Mouse (Mus musculus) cerebellum, adult 9-10 months (tissue): Measurements from ENCODE around the gene Pfn3.
"Not testable (repeated sequence)": the region's sequence is repeated elsewhere in the genome, so short reads cannot be mapped to it uniquely, and the experiment has no call there.

ENCODE experiments used
- DNase-seq: peaks from one replicate; pipeline ENCODE4 v3.0.0; 2022

Gene Pfn3

DNA sequence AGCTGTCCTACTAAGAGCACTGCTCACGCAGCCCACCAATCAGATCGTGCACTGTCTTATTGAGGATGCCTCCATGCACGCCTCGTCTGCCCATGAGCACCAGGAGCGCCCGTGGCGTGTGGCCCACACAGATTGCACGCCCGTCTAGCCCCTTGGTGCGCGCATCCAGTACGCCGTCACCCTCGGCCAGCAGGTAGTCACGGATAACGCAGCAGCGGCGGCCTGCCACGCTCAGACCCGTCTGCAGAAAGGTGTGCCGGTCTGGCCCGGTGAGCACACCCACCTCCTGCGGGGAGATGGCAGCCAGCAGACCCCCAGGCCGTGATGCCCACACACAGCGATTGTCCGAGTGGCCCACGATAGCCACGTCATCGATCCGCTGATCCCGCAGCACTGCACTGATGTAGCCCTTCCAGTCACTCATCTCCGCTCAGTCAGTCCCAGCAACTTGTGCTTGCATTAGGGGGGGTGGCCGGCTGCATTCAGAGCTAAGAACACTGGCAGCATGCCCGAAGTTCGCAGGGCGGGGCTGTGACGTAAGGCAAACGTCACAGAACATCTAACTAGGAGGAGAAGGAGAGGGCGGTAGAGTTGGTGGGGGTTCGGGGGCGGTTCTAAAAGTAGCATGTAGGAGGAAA, at the start of gene Pfn3:
Gene Pfn3 (minus strand): TSS at position 490 of the 638 bp plus-strand sequence.
- no peak for DNase-seq

DNA sequence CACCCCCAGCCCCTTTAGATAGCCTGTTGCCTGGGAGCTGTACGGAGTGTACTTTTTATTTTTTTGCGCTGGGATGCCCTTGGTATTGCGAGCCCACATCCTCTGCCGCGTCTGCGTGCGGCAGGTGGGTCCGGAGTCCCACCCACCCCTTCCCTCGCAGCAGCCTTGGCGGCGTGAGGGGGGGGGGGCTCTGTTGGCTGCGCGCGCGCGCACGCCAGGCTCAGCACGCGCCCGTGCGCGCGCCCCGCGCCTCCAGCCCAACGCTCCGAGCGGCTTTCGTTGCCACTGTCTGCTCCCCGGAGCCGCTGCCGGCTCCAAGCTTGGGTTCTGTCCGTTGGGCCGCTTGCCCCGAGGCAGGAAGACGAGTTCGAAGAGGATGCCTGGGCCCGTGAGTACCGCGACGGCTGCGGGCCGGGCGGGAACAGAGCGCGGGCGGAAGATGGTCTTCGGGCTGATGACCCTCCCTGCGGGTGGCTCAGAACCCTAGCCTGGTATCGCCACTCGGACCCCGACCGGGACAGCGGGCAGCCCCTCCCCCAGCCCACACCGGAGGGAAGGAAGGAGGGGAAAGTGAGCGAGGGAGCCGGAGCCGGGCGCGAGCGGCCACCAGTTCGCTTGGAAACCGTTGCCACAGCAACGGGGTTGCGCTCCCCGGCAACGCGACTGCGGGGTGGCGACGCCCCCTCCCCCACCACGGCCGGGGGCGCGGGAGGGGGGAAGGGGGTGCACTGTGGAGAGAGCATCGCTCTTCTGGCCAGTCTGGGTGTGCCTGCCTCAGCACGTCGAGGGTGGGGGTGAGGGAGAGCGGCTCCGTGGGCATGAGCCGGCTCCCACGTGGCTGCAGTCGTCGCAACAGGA, 49.2 kb upstream of the Pfn3 start, which contains the start of gene Prr7:
Gene Prr7 (plus strand): TSS at position 241 of the 858 bp plus-strand sequence.
- DNase-seq = no peak

DNA sequence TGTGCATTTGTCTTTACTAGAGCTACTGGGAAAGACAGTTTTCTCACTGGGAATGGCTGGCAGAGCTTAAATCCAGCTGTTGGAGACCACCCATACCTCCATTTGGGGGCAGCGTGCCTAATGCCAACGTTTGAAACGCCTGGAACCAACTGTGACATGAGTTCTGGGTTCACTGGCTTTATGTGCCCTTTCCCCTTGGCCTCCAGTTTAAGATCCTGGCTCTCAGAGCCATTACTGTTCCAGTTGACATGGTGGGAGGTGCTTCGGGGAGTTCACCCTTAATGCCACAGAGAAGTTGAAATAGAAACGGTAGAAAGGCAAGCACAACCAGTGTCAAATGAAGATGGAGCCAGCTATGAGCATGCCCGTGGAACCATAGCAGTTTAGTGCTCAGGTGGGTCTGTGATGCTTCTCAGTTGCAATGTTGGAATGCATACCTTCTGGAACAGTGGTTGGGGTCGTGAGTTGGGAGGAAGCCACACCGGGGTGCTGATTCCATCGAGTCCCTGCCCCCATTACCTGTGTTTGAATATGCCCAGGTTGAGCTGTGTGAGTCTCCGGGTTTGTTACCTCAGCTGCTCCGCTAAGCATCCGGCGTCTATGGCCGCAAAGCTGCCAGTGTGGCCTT, 48.5 kb upstream of the Pfn3 start:
- no peak for DNase-seq

- DNase-seq = no peak
These were observed 47.9 kb upstream of the Pfn3 start for GRCm38 (mm10) chr13:55462965-55463364.

GRCm38 (mm10) chr13:55451785-55452549, 36.9 kb upstream of the Pfn3 start:
- no peak for DNase-seq

DNA sequence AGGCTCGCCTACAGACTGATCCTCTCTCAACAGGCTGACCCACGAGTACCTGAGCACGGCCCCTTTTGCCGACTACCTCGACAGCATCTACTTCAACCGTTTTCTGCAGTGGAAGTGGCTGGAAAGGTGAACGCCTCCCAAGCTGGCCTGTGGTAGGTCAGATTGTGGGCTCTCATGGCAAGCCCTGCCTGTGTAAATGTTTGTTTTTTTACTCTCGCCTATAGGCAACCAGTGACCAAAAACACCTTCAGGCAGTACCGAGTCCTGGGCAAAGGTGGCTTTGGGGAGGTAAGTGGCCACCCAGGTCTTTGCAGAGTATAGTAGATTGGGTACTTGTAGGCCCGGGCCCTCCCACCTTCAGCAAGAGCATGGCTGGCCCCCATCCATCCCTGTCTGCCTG, 36.3 kb upstream of the Pfn3 start:
- no peak for DNase-seq

- DNase-seq = no peak
These were observed 35.5 kb upstream of the Pfn3 start for GRCm38 (mm10) chr13:55450511-55450980.

GRCm38 (mm10) chr13:55449679-55450441, 34.8 kb upstream of the Pfn3 start:
- DNase-seq = no peak

GRCm38 (mm10) chr13:55449205-55449604, 34.2 kb upstream of the Pfn3 start:
- no peak for DNase-seq

GRCm38 (mm10) chr13:55448131-55448530, 33.1 kb upstream of the Pfn3 start:
- DNase-seq = no peak

DNA sequence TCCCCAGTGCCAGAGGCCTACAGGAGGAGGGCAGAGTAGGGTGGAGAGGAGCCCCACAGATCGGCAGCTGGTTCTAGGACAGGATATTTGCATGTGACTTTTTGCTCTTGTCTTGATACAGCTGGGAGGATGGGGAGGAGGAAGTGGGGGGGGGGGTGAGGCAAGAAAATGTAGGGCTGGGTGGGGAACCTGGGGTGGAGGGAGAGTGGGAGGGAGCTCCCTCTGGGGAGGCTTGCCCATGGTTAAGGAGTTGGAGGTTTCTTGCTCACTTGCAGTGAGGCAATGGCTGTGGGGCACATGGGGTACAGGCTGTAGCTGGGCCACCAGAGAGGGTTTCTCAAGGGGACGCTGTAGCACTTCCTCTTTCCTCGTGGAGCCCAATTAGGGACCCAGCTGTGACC, 32.5 kb upstream of the Pfn3 start:
- DNase-seq = no peak

GRCm38 (mm10) chr13:55446483-55447105, 31.6 kb upstream of the Pfn3 start:
- no peak for DNase-seq

GRCm38 (mm10) chr13:55445361-55446091, 30.5 kb upstream of the Pfn3 start:
- no peak for DNase-seq

DNA sequence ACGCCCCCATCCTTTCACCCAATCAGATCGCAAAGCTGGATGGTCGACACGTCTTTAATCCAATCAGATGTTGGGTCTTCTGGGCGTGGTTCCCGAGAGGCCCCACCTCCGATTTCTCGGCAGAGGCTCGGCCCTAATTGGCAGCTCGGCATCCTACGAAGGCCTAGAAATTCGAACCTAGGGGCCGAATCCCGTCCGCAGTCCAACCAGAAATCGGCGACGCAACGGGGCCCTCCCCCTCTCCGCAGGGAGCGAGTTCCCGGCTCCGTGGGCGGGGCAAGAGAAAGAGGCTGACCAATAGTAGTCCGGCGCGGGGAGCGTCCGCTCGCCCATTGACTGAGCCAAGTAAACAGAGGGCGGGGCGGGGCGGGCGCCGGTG, 29.9 kb upstream of the Pfn3 start, which contains the start of gene Grk6:
Gene Grk6 (plus strand): TSS at position 136 of the 379 bp plus-strand sequence.
- DNase-seq = peak; percentile 100

DNA sequence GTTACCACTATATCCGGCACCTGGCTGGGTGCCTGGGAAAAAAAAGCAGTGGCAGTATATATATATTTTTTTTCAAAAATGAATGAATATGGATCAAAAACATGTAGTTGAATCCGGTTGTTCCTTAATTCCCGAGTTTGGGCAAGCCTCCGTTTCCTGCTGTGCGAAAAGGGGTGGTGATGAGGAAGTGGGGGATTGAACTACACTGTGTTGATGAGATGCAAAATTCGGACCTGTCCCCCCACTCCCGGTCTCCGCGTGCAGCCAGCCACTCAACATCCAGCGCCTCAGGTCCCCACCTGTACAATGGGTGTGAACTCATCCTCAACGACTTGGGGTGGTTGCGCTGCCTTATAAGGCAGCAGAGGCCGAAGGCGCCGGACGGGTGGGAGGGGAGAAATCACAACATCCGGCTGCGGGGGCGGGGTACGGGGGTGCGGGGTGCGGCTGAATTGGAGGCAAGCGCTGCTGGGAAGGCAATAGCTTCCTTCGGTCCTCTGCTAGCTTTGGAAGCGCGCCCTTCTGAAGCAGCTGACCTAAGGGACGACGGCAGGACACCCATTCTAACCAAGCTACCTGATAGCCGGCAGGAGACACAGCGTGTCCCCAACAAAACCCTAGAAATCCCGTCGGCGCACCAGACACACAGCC, 29.4 kb upstream of the Pfn3 start:
- peak; percentile 79 for DNase-seq

GRCm38 (mm10) chr13:55443799-55444285, 28.8 kb upstream of the Pfn3 start:
- DNase-seq = no peak

DNA sequence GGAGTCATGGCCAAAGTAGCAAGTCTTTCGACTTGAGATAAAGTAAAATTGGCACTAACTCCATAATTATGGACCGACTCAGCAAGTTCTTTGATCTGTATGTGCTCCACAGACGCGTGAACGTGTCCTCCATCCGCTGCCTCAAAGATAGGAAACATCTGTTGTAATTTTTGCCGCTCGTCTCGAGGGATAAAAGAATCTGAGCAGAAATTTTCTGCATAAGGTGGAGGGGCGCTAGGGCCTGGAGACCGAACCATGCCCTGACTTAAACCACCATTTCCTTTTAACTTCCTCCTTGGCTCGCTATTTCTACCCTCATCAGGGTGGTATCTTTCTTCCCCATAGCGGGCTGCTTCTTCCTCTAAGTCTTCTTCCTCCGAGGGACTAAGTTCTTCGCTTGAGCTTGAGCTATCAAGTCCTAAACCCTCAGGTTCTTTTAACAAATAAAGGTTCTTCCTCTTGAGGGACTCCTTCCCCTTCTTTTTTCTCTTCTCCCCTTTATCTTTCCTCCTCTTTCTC, 22.1 kb upstream of the Pfn3 start:
- DNase-seq = not testable (repeated sequence)

DNA sequence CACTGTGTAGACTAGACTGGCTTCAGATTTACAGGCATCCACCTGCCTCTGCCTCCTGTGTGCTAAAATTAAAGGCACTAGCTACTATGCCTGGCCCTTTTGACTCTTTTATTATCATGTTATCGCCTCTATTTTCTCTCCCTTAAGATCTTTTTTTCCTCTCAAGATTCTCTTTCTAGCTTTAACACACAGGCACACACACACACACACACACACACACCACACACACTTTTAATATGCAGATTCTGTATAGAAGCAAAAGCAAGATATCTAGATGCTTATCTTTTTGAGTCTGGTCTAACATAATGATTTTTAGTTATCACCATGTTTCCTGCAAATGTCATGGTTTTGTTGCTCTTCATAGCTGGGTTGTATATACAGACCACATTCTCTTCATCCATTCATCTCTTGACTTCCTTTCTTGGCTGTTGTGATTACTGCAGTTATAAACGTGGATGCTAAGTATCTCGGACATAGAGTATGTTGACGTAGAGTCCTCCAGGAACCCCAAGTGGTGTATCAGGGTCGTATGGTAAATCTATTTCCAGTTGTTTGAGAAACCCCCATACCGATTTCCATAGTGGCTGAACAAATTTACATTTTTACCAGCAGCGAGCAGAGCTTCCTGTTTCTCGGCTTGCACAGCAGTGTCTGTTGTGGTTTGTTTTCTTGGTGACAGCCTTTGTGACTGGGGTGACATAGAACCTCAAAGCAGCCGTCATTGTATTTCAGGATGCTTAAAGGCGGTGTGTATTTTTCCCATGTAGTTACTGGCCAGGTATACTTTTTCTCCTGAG, 17.1 kb upstream of the Pfn3 start:
- DNase-seq = no peak

DNA sequence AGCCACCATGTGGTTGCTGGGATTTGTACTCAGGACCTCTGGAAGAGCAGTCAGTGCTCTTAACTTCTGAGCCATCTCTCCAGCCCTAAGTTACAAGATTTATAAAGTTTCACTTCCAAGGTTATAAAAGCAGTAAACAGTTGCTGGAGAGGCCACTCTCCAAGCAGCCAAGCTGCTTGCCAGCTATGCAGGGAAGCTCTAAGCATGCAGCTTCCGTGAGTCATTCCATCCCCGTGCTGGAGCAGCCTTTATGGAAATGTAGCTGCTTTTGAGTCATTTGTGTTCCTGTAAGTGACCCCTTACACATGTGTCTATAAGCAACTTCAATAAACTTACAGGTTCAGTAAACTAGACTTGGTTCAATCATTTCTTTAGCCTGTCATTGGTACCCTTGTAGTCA, 15.5 kb upstream of the Pfn3 start:
- DNase-seq = no peak
